Mouse (Mus musculus): ENCODE results near the gene Olfr476.
"Not testable (repeated sequence)": the region's sequence is repeated elsewhere in the genome, so short reads cannot be mapped to it uniquely, and the experiment has no call there.

Gene Olfr476

DNA sequence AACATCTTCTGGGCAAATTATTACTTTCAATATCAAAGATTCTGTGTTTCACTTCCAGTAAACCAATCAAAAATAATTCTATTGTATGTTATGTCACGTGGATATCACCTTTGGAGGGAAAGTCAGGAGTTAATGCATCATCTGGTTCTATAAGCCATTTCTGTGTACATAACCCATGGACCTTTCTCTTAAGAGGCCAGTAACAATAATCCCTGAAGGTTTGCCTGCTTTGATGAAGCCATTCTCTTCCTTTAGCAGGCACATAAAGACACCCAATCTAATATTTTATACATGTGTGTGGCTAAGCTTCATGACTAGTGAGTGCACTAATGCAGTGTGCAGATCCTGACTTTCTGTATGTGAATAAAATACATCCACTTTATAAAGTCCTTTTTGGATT is at the start of gene Olfr476:
TSS of gene Olfr476 (plus strand) at position 301 of the 400 bp plus-strand sequence.
- DNase-seq (ENCODE audit: low spot score) = no peak

DNA sequence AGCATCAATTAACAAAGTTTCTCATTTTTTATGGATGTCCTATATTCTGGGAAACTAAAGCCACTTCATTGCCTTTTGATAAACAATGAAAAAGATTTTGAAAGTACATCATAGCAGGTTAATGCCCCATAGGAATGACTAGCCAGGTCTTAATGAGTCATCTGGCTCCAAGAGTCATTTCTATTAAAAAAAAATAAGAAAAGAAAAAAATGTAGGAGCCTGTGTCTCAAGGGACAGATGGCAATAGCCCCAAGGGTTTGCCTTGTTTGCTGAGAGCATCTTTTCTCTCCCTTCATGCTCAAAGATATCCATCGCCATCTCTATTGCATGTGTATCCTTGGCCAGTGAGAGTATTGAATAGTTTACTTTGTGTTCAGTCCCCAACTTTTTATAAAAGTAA is 34.5 kb upstream of the Olfr476 start, which contains the start of gene Olfr473:
TSS of gene Olfr473 (plus strand) at position 301 of the 400 bp plus-strand sequence.
- DNase-seq (ENCODE audit: low spot score) = no peak

DNA sequence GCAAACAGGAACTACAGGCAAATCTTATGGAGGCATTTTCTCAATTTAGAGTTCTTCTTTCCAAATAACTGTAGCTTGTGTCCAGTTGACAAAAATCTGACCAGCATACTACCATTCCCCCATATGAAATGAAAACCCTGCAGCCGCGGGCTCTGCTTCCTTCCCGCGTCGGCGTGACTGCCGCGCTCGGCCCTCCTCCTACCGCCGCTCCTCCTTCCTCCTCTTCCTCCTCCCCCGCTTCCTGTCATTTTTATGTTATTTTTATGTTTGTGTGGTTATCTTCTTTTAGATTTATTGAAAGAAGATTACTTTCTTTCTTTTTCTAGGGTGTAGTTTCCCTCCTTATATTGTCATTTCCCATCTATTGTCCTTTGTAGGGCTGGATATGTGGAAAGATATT is 12.1 kb upstream of the Olfr476 start:
- not testable (repeated sequence) for DNase-seq (ENCODE audit: low spot score)

DNA sequence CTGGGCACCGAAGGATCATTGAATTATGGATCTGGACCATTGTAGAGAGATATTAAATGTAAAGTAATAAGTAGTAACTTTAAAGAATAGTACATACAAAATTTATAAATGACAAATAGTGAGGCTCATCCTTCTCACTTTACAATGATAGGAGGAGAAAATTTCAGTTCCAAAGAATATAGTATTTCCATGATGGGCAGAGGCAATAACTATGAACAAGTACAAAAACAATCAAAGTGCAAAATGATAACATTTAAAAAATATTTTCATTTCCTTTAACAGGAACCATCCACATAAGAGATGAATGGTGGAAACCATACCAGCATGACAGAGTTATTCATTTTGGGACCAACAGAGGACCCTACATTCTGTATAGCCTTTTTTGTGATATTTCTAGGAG is 10.3 kb upstream of the Olfr476 start, which contains the start of gene Olfr474:
TSS of gene Olfr474 (plus strand) at position 301 of the 400 bp plus-strand sequence.
- DNase-seq (ENCODE audit: low spot score) = no peak

DNA sequence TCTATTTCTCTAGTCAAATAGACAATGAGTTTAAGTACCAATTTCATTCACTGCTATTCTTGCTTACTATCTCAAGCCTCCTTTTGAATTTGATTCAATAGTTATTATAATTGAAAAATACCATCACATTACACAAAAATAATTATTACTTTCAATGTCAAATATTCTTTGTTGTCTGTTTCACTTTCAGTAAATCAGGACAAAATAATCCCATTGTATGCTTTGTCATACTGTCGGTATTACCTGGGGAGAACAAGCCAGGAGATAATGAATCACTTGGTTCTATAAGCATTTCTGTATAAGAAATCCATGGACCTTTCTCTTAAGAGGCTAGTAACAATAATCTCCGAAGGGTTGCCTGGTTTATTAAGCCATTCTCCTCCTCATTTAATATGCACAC is 21.8 kb downstream of the Olfr476 start, which contains the start of gene Olfr477:
TSS of gene Olfr477 (plus strand) at position 301 of the 400 bp plus-strand sequence.
- DNase-seq (ENCODE audit: low spot score) = no peak

DNA sequence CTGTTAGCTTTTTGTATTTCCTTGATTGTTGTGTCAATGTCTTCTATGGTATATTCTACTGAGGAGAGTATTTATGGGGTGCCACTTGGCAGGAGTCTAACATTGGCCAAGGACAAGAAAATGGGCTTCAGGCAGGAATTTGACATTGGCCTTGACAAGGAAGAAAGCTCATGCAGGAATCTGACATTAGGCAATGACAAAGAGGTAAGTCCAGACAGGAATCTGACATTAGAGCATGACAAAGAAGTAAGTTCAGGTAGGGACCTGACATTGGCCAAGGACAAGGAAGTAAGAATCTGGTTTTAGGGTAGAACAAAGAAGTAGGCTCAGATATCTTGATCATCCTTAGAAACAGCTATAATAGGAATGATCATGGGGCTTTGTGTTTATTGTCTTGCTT is 49.7 kb downstream of the Olfr476 start:
- DNase-seq (ENCODE audit: low spot score) = not testable (repeated sequence)
